Mouse (Mus musculus) lung, embryonic 14.5 days (tissue): ENCODE data around the gene Fastkd5. TPM values are rescaled to one million over a fixed set of nuclear protein-coding genes. Genes with fewer than 3 reads are reported as not detected.

Experiments used
- ATAC-seq: fragments of 200-750 bp; cut with Nextera tagmentation; 2 replicates; pipeline ENCODE4 v1.8.0; 2017; ENCODE audit warnings: mild to moderate bottlenecking, moderate TSS enrichment, moderate library complexity; ENCODE audit not compliant: insufficient read depth
- DNase-seq: peaks from one replicate; pipeline ENCODE4 v3.0.0-alpha.2; 2015
- H3K27ac ChIP-seq: fragments of 300-500 bp; sonication (generic); 2 replicates; pipeline ENCODE4 v1.5.1; 2014; ENCODE audit warnings: low read depth, mild to moderate bottlenecking, moderate library complexity
- H3K27me3 ChIP-seq: fragments of 300-500 bp; sonication (generic); 2 replicates; pipeline ENCODE4 v1.6.1; 2014; ENCODE audit warnings: low read length, control low read depth; ENCODE audit not compliant: insufficient read depth
- H3K36me3 ChIP-seq: fragments of 300-500 bp; sonication (generic); 2 replicates; pipeline ENCODE4 v1.6.1; 2014; ENCODE audit warnings: control low read depth; ENCODE audit not compliant: insufficient read depth
- H3K4me1 ChIP-seq: fragments of 300-500 bp; sonication (generic); 2 replicates; pipeline ENCODE4 v1.6.1; 2014; ENCODE audit warnings: antibody characterized with exemption, control low read depth; ENCODE audit not compliant: insufficient read depth
- H3K4me2 ChIP-seq: fragments of 300-500 bp; sonication (generic); 2 replicates; pipeline ENCODE4 v1.6.1; 2014; ENCODE audit warnings: mild to moderate bottlenecking
- H3K4me3 ChIP-seq: fragments of 300-500 bp; sonication (generic); 2 replicates; pipeline ENCODE4 v1.5.1; 2014; ENCODE audit warnings: low read depth, low read length
- H3K9ac ChIP-seq: fragments of 300-500 bp; sonication (generic); 2 replicates; pipeline ENCODE4 v1.6.1; 2014
- H3K9me3 ChIP-seq: fragments of 300-500 bp; sonication (generic); 2 replicates; pipeline ENCODE4 v1.6.1; 2016; ENCODE audit warnings: low read depth, low read length, control low read depth
- CTCF ChIP-seq: IDR thresholded peaks from 2 replicates; pipeline ENCODE4 v1.5.1; 2016; ENCODE audit warnings: antibody characterized with exemption, low read depth
- whole genome bisulfite sequencing: fragments of 180-500 bp; shearing (Covaris S2); extraction: QIAGEN DNeasy Blood & Tissue Kit; methylation state at CpG from one replicate; pipeline ENCODE4 v1.1.7; 2014; 5-methylcytosine and 5-hydroxymethylcytosine counted together
- polyA plus RNA-seq: library from polyadenylated mRNA; unstranded; fragments of >200 nt; fragmentation: Nextera tagmentation; extraction: Ambion mirVana; gene quantifications from 2 replicates; pipeline ENCODE4 v1.2.1, GENCODE M21; 2014

Fastkd5 gene
- polyA plus RNA-seq, 1 experiment from 2014 or later: 18.3 TPM

DNA sequence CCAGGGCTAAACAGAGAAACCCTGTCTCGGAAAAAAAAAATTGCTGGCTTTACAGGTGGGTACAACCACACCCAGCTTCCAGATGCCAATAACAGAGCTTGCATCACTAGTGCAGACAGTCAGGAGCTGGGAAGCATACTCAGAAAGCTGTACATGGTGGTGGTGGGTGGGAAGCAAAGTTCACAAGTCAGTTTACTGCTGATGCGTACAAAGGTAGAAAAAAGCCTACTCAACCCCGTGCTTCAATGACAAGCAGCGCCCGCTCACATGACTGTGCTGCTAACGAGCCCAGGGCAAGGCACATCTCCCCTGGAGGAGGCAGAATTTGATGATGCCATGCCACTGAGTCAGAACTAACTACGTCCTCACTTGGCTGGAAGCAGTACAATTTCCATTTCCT lies 10.9 kb downstream of the Fastkd5 start:
- no peak overlapping the region for H3K9ac ChIP-seq
- H3K27ac ChIP-seq: no peak overlapping the region
- no peaks in the 10 kb centered on the region for H3K9me3 ChIP-seq
- H3K4me2 ChIP-seq: no peak overlapping the region
- TF ChIP-seq CTCF: no peak
- peaks cover 48% of the 10 kb centered on the region for H3K36me3 ChIP-seq
- no peak overlapping the region for H3K4me3 ChIP-seq
- no peaks in the 10 kb centered on the region for H3K27me3 ChIP-seq
- 93% methylated on average over 7 of the region's 7 CpGs for WGBS
- no peak for ATAC-seq
- no peaks in the 10 kb centered on the region for H3K4me1 ChIP-seq
- no peak for DNase-seq

DNA sequence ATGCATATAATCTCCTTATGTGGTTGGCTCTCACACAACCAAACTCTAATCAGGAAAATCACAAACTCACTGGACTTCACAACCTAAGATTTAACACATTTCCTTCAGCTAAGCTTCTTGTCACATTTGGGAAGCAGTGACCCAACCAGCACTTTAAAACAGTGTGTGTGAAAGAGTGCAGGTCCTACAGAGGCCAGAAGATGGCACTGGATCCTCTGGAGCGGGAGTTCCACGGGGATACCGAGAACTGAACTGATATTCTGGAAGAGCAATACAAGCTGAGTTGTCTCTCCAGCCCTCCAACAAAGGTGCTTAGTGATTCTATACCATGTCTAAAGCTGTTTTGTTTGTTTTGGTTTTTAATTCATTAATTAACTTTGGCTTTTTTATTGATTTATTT lies 16.7 kb downstream of the Fastkd5 start:
- DNase-seq: peak; percentile 55
- peak; percentile 52 for TF ChIP-seq CTCF
- peaks cover 50% of the 10 kb centered on the region for H3K36me3 ChIP-seq
- ATAC-seq: no peak
- H3K4me1 ChIP-seq: no peaks in the 10 kb centered on the region
- no peak overlapping the region for H3K4me2 ChIP-seq
- H3K27ac ChIP-seq: no peak overlapping the region
- 53% methylated on average over 3 of the region's 3 CpGs for WGBS
- H3K4me3 ChIP-seq: no peak overlapping the region
- no peaks in the 10 kb centered on the region for H3K9me3 ChIP-seq
- H3K27me3 ChIP-seq: no peaks in the 10 kb centered on the region
- no peak overlapping the region for H3K9ac ChIP-seq

DNA sequence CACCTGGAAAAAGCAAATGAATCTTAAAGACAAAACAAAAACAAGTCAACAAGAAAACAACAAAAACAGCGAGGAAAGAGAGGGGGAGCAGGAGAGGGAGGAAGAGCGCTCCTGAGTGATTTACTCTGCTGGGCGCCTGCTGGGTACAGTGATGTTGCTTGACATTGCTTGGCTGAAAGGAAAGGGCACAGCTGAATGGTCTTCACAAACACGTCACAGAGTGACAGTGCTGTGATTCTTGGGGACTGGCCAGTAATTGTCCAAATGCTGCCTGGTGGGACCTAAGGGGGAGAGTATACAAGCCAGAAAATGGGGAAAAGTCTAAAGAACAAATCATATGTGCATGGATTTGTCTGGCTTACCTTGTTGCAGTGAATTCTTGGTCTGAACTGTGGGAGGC lies 27.6 kb downstream of the Fastkd5 start:
- Histone ChIP-seq H3K4me2 (no peak overlapping the region), H3K36me3 (peaks cover 42% of the 10 kb centered on the region), H3K27me3 (no peaks in the 10 kb centered on the region), H3K9me3 (no peaks in the 10 kb centered on the region), H3K27ac (no peak overlapping the region), H3K4me3 (no peak overlapping the region), H3K4me1 (no peaks in the 10 kb centered on the region), H3K9ac (no peak overlapping the region)
- no peak for TF ChIP-seq CTCF
- peak; percentile 79 for DNase-seq
- WGBS: 64% methylated on average over 4 of the region's 4 CpGs
- ATAC-seq: peak; percentile 75; the same call in 1 of the 2 replicates

DNA sequence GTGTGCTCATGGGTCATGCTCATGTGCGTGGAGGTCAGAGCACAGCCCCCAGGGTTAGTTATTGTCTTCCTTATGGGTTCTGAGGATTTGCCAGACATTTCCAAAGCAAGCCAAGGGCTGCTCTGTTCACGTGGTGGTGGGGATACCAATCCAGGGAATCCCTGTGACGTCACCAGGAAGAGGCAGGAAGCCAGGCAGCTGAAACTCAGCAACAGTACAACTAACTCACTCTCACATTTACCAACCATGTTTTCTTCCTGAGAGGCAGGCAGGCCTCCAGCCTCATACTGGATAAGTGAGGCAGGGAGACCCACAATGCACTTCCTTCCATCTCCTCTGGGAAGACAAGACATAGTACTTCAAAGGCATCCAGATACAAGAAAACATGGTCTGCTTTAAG lies 31.4 kb downstream of the Fastkd5 start:
- WGBS: 83% methylated on average over 3 of the region's 3 CpGs
- TF ChIP-seq CTCF: no peak
- peaks cover 54% of the 10 kb centered on the region for H3K36me3 ChIP-seq

DNA sequence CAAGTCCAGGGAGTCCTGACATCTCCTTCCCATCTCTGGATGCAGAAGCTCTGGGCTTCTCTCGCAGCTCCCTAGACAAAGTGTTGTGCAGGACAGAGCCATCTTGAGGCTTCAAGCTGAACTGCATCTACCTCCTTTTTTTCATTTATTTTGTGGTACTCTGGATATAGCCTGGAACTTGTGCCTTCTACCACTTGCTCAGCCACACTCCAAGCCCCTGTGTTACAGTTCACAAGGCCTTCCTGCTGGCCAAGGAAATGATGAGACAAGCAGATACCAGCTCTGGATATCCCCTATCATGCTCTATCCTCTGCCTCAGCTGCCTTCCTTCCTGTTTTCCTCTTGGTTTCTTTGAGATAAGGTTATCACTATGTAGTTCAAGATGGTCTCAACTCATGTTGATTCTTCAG lies 32.2 kb downstream of the Fastkd5 start:
- 25% methylated on average over 1 of the region's 1 CpGs for WGBS
- ATAC-seq (peak; percentile 52; the same call in 1 of the 2 replicates), DNase-seq (peak; percentile 73)
- no peaks in the 10 kb centered on the region for H3K9me3 ChIP-seq
- peak; percentile 63 for TF ChIP-seq CTCF
- peaks cover 47% of the 10 kb centered on the region for H3K36me3 ChIP-seq
- no peak overlapping the region for H3K4me3 ChIP-seq
- no peak overlapping the region for H3K4me2 ChIP-seq
- H3K4me1 ChIP-seq: no peaks in the 10 kb centered on the region
- no peak overlapping the region for H3K27ac ChIP-seq
- H3K9ac ChIP-seq: no peak overlapping the region
- no peaks in the 10 kb centered on the region for H3K27me3 ChIP-seq

More for the DNA sequence above, 31.4 kb downstream of the Fastkd5 start:
- H3K27me3 ChIP-seq: no peaks in the 10 kb centered on the region
- ATAC-seq: no peak
- no peaks in the 10 kb centered on the region for H3K4me1 ChIP-seq
- H3K4me2 ChIP-seq: no peak overlapping the region
- no peak overlapping the region for H3K4me3 ChIP-seq
- no peak overlapping the region for H3K27ac ChIP-seq
- DNase-seq: no peak
- no peaks in the 10 kb centered on the region for H3K9me3 ChIP-seq
- no peak overlapping the region for H3K9ac ChIP-seq

DNA sequence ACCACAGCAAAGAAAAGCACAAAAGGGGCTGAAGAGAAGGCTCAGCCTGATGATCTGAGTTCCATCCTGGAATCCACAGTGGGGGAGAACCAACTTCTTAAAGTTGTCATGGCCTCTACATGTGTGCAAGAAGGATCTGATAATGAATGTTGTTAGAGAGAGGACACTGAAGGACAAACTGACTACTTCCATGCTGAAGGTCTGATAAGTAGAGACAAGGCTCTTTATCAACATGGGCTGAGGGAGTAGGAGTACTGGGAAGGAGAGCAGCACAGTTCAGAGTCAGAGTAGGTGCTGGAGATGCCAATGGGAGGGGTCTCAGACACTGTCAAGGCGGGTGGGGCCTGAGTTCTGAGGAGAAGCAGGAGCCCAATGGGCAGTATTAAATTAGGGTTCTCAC lies 34.2 kb downstream of the Fastkd5 start:
- DNase-seq (no peak), ATAC-seq (no peak)
- Histone ChIP-seq H3K9me3 (no peaks in the 10 kb centered on the region), H3K4me1 (no peaks in the 10 kb centered on the region), H3K9ac (no peak overlapping the region), H3K4me3 (no peak overlapping the region), H3K27ac (no peak overlapping the region), H3K36me3 (peaks cover 54% of the 10 kb centered on the region), H3K4me2 (no peak overlapping the region), H3K27me3 (no peaks in the 10 kb centered on the region)
- no peak for TF ChIP-seq CTCF
- 83% methylated on average over 1 of the region's 1 CpGs for WGBS

DNA sequence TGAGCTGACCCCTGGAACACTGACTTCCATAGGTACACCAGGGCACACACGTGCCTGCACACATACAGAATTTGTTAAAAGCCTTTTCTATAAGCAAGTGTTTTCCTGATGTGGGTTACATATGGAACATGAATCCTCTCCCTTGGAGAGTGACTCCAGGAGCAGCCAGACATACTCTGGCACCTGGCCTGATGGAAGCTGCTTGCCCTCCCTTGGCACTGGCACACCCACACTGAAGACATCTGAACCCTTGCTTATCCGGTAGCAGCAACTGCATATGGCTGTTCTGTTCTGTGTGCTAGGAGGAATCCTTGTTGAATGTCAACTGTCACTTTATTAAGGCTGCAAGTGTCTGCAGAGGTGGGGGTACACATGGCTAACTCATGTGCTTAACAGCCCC lies 38.8 kb downstream of the Fastkd5 start:
- H3K27ac ChIP-seq: no peak overlapping the region
- WGBS: 97% methylated on average over 2 of the region's 2 CpGs

DNA sequence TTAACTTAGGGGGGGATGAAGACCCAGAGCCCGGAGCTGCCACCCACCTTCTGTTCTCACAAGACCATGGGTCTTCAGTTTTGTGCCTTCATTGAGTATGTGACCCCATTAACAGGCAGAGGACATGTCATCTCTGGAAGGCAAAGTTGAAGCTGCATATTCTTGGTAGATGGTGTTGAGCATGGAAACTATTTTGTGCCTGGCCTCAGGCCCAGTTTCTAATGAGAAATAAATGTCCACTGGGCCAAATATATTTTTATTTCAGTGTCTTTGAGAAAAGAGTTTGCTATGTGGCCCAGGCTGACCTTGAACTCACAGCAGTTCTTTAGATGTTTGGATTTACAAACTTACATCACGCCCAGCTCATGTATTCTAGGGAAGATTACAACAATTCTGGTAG lies 40.1 kb downstream of the Fastkd5 start:
- Histone ChIP-seq H3K4me3 (no peak overlapping the region), H3K9me3 (no peaks in the 10 kb centered on the region), H3K36me3 (peaks cover 15% of the 10 kb centered on the region), H3K27ac (no peak overlapping the region), H3K27me3 (no peaks in the 10 kb centered on the region), H3K4me1 (no peaks in the 10 kb centered on the region), H3K4me2 (no peak overlapping the region), H3K9ac (no peak overlapping the region)
- ATAC-seq (no peak), DNase-seq (peak; percentile 21)
- 85% methylated on average over 2 of the region's 2 CpGs for WGBS
- no peak for TF ChIP-seq CTCF

More for the DNA sequence above, 38.8 kb downstream of the Fastkd5 start:
- Histone ChIP-seq H3K9me3 (no peaks in the 10 kb centered on the region), H3K4me1 (no peaks in the 10 kb centered on the region), H3K4me2 (no peak overlapping the region), H3K36me3 (peaks cover 25% of the 10 kb centered on the region), H3K27me3 (no peaks in the 10 kb centered on the region), H3K9ac (no peak overlapping the region), H3K4me3 (no peak overlapping the region)
- DNase-seq: no peak
- ATAC-seq: no peak
- no peak for TF ChIP-seq CTCF
